Mouse (Mus musculus) CD4-positive, CD25-positive, alpha-beta regulatory T cell, adult 2 months (primary cell): ENCODE results near the gene Rad51b.
A peak's percentile ranks its signal among the peaks of the same experiment; 100 is the strongest.

Experiments used
- DNase-seq: peaks from one replicate; pipeline ENCODE4 v3.0.0-alpha.2; 2012; ENCODE audit warnings: low read depth, low spot score

Gene Rad51b

DNA sequence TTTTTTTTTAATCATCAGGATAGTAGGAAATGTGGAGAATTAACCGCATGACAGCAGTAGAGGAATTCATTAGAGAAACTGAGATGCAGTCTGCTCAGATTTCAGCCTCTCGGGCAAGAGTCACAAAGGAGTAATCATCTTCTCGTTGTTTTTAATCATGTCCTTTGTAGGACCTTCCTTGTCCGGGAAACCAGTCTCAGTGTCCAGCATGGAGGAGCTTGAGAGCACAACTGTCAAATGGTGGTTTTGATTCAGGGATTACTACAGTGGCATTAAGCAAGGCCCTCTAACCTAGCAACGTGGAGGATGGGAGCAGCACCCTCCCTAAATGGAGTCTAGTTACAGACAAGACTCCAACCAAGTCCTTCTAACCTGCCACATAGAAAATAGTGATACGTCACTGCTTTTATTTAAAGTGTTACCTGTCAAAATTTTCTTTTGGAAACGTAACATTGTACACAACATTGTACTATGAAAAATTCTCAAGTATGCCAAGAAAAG lies 278.0 kb downstream of the Rad51b start:
- DNase-seq: no peak

DNA sequence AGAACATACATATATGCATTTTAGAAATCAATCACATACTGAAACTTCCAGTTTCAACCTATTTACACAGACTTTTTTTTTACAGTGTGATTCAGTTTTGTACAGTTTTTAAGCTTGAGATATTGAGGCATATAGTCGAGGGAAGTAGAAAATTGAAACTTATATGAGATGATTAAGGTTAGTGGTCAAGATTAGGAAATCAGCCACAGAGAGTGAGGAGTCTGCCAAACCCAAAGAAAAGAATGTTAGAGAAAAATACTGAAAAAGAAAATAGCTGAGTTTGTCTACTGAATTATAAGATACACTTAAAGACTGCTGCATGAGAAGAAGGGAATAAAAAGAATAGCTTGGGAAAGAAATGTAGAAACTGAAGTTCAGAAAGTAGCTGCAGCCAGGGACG lies 280.4 kb downstream of the Rad51b start:
- DNase-seq: no peak

DNA sequence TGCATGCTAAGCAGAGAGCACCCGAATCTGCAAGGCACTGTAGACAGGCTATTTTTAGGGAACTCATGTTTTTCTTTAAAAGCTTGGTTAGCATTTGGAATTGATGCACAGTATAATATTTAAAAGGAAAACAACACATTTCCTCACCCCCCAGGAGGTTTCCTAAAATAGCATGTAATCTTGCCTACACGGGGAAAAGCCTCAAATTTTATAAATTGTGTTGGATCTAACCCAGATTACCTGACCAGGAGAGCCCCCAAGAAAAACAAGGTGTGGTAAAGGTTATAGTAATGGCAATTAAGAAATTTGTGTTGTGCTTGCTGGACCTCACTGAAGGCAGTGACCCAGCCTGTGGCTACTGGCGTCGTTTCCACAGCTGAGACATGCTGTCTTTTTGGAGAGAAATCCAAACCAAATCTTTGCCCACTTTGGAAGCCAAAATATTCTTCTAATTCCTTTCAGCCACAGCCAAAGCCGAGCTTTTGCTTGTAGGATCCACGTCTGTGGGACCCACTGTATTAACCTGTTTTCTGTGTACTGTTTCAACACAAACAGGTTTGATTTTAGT lies 282.0 kb downstream of the Rad51b start:
- no peak for DNase-seq

DNA sequence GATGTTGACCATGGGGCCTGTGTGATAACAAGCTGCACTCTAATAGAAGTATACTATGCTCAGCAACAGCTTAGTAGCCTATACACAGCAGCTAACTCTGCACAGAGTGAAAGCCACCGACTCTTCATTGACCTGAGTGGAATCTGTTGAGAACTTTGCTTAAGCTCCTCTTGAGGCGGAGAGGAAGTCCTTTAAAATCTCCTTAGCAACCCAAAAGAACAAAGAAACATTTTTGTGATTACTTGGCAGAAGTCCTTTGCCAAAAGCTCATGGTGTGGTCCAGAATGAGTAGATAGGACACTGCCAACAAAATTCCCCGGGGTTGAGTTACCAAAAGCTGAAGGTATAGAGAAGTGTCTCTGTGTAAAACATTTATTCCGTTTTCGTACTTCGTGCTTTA lies 282.8 kb downstream of the Rad51b start:
- peak; percentile 8 for DNase-seq

DNA sequence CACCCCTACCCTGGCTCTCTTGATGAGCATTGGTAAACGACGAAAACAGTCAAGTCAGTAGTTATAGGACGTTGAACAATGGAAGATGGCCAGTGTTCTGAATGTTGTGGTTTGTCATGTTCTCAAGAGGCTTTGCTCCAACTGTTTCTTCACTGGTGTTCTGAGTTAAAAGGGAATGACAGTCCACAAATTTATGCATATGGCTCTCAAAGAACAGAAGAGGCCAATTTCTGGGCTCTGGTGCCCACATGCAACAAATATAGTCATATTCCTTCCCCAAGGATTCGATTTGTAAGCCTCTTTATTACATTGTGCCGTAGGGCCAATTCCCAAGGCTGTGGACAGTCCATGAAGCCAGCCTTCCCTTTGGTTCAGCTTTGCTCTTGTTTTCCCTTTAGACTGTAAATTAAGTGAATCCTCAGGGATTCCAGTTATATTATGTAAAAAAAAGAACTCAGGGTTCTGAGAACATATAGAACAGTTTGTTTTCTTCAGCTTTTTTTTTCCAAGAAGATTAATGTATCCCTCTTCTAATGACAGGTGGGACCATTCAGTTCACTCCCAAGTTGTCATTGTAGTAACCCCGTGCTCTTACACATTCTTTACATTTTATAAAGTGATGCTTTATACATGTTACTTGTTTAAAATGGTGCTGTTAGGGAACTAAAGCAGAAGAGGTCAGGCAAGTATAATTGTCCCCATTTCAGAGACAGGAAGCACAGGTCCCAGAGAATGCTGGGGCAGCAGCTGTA lies 287.6 kb downstream of the Rad51b start:
- no peak for DNase-seq

DNA sequence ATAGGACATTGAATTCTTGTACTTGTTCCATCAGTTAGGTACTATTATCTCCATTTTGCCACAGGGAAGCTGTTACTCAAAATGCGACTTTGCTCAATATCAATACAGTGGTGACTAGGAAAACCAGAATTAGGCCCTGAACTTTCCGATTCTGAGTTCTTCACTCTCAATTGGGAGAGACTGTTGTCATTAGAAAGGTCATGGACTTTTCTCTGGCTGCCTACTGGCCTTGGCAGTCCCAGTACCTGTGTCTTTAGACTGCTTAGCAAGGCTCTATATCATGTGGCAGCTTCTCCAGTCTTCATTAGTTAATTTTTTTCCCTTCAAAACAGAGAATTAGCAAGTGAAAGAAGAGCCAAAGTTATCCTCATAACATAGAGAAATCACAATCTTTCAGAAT lies 288.3 kb downstream of the Rad51b start:
- no peak for DNase-seq

DNA sequence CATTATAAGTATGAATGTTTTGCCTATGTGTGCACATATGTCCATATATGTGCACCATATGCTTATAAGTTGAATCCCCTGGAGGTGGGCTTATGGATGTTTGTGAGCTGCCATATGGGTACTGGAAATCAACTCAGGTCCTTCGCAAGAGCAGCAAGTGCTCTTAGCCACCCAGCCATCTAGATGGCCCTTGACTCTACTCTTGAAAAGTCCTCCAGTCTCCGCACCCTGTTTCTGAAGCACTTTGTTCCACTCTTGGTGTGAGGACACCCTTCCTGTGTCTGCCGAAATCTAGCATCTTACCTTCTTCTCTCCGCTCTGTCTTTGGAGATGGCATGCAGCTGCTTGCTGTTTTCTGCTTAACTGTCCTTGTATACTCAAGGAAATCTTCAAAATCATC lies 291.7 kb downstream of the Rad51b start:
- no peak for DNase-seq

DNA sequence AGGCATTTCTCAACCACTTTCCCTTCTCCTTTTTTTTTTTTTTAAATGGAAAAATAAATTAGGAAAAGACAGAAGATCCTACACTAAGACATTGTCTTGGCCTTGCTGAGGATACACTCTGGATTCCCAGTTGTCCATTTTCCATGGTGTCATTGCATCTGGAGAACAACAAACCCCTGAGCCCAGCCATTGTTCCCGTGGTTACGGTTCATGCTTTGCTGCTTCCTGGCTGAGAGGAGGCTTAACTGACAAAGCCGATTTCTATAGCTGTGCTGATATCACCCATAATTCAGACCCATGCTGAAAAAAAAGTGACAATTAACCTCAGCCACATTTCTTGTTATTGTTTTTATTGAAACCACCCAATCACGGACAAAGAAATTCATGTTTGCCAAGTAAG lies 295.1 kb downstream of the Rad51b start:
- DNase-seq: no peak

DNA sequence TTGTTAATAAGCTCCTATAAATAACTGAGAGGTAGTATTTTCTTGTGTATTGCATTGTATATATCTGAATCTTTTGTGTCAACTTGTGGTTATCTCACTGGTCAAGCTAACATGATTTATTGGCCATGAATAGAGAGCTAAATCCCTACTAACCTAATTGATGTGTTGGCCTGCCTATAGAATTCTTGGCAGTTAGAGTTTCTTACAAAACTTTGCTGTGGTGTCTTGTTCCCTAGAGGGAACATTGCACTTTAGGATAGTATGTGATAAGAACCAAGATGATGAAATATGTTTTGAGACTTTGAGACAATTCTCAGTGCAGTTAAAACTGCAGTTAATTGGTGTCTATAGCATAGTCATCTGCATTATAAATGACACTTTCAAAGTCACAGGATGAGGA lies 299.8 kb downstream of the Rad51b start:
- DNase-seq: no peak

DNA sequence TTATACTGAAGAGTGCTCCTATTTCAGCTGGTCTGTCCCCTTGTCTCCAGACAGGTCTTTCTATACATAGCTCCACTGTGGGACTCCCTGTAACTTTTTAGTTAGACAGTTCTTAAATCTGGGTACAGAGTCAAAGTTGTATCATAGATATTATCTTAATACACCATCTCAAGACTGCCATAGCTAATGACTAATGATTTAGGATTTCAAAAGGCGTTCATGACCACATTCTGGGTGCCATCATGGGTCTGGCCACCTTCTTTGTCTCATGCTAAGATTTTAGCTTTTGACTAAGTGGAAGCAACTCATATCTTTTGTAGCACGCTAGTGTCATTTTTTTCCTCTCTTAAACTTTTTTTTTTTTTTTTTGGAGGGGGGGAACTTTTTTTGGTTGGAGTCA lies 300.3 kb downstream of the Rad51b start:
- no peak for DNase-seq

DNA sequence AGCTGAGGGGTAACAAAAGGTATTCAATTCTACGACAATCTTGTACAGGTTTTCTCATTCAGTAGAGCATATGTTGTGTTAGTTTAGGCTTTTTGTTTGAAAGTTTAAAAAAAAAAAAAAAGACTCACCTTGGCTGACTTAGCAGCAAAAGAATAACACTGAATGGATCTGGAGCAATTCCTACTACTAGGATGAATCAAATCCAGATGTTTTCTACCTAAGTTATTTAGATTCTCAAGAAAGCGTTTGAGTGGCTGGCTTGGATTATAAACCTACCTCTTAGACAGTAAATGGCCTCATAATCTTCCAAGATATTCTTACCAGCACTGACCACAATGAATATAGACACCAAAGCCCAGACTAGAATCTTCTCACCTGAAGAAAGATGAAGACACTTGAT lies 300.7 kb downstream of the Rad51b start:
- no peak for DNase-seq

DNA sequence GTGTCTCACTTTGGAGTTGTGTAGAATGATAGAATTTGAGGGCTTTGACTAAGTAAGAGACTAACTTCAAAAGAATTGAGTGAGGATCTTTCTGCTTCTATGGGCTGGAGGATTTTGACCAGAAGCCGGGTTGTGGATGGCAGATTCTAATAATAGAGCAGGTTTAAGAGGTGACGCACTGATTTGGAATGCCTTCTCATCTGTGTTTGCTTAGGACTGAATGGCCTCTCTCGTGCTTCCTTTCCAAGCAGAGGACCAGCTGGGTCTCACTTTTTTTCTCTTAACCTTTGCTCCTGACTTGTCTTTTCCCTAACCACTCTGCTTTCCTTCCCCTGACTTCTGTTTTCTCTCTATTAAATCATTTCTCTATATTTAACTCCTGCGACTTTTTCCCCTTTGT lies 301.4 kb downstream of the Rad51b start:
- DNase-seq: no peak

DNA sequence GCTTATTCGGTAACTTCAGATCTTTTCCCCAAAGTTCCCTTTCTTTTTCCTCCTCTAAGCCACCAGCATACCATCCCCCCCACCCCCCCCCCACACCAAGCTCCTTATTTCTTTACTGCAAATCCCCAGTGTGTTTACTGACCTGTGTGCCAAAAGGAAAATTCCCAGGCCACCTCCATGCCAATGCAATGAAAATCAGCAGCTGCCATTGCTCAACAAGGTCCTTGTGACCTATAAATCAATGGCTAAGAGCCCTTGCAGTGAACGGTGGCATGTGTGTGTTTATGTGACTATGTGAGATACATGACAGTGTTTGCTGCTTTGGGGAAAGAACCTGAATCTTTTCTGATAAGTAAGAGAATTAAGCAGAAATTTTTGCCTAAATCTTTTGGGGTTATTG lies 301.8 kb downstream of the Rad51b start:
- DNase-seq: no peak

DNA sequence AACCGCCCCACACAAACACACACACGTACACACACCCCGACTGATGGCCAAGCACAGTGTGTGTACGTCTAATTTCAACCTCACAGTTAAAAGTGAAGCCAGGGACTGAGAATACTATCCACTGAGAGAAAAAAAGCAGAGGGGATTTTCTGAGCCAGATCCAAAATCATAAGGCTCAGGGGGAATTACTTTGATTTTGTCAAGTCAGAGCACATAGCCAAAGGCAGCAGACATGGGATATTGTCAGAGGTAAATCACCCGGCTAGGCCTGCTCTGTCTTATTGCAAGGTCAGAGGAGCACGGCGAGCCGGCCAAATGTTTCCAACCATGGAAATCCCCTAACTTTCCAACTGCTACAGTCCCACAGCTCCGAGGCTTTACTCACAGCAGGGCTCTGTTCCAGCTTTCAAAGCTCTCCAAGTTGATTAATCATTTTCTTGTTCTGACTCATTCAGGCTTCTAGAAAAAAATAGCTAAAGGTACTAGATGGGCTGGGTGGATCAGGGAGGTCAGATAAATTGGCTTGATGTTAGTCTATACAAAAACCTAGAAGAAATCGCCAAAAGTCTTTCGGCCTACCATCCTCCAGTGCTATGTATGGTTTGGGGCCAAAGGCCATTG lies 303.2 kb downstream of the Rad51b start:
- peak; percentile 65 for DNase-seq

DNA sequence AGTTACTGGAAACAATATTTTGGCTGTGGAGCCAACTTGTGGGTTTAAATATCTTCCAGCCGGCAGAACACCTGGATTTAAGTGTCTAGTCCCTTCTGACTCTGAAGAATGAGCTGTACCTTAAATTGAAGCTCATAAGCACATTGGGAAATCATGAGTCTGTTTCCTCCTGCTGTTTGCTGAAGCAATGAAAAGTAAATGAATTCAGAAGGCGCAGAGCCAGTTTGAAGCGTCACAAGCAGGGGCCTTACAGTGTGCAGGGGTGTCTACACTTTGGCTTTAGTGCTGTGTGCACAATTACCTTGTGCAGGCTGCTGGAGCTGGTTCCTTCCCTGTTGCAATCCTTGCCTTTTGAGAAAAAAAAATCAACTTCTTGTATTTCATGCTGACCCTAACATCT lies 305.6 kb downstream of the Rad51b start:
- no peak for DNase-seq

DNA sequence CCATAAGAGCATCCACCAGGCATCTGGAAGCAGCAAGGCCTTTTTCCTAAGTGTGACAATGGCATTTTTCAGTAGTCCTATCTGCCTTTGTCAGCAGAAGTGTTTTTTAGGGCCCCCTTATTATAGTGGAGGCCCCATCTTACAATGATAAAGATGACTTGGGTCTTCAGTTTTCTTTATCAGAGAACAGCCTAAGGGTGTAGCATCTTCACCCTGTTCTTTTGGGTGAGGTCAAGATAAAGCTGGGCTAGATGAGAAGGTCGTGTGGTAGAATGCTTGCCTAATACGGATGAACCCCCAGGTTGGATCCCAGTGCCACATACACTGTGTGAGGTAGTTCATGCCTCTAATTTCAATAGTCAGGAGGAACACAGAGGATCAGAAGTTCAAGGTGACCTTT lies 307.8 kb downstream of the Rad51b start:
- DNase-seq: no peak

DNA sequence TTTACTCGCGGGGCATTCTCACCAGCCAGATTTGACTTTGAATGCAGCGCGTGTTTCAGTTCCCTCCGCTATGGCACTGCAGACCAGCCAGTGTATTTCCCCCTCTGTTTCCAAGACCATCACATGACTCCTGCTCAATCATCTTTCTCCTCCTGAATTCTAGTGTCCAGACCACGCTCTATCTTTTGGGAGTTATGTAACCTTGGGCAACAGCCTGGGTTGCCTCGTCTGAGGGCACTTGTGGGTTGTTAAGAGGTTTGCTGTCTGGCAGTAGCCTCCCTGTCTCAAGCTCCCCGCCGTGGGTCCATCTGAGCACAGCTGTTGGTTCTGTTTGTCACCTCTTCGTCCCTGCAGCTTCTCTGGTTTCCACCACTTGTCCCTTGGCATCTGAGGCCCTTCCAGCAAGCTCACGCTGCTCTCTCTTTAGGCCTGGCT lies 309.1 kb downstream of the Rad51b start:
- no peak for DNase-seq

DNA sequence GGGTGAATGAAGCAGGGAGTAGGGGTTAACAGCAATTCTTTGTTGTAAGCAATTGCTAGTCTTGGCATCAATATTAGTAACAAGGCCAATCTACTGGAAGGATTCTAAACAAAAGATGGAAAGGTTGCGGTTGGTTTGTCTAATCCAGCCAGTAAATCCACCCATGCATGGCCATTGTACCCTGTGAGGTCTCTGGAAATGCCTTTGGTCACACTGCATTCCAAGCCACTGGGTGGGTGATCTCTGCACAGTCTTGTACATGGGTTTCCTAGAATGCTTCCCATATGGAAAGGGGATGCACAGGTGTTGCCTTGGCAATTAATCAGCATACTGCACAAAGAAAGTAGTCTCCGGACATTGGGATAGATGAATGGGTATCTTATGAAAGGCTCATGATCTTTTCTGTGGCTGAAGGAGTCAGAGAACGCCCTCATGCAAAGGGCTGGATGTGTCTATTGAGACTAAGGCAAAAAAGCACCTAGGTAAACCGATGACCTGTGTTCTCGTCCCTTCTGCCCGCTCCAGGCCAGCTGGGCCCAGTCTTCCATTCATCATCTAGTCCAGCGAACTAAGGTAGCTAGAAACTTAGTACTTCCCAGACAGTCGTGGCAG lies 312.4 kb downstream of the Rad51b start:
- no peak for DNase-seq

DNA sequence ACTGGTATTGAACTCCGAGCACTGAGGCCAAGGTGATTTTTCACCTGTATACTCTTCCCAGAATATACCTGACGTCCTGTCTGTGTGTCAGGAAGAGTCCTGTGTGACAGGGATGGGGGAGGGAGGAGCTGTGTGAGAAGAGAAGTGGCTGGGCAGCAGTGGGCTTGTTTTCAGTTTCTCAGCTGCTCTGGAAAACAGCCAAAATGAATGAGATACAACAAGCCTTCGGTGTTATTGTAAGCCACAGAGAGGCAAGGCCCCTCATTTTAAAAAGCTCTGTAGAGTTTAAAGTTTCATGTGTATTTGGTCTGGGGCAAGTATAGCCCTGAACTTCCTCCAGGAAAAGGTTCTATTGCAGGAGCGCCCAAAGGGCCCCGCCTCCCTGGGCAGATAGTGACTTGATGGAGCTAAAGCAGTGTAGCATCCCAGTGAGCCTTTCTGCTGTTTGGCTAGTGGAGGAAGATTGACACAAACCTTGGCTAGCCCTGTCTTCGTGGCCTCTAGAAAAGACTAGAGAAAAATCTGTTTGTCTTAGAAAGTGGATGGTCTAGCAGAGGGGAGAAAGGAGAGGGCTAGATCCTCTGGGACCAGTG lies 313.5 kb downstream of the Rad51b start:
- DNase-seq: no peak

DNA sequence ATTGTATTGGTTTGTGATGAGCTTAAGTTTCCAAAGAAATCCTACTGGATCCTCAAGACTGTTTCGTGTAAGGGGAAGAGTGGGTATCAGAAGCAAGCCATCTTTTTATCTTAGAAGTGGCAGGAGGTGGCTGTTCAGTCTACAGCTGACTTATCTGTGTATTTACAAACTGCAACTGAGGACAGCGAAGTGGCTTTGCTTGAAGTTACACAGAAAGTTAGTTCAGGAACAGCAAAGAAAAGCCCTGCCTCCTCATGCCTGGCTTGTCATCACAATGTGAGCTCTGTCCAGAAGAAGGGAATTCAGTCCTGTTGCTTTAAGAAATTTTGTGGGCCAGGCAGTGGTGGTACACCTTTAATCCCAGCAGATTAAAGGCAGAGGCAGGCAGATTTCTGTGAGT lies 314.6 kb downstream of the Rad51b start:
- no peak for DNase-seq

DNA sequence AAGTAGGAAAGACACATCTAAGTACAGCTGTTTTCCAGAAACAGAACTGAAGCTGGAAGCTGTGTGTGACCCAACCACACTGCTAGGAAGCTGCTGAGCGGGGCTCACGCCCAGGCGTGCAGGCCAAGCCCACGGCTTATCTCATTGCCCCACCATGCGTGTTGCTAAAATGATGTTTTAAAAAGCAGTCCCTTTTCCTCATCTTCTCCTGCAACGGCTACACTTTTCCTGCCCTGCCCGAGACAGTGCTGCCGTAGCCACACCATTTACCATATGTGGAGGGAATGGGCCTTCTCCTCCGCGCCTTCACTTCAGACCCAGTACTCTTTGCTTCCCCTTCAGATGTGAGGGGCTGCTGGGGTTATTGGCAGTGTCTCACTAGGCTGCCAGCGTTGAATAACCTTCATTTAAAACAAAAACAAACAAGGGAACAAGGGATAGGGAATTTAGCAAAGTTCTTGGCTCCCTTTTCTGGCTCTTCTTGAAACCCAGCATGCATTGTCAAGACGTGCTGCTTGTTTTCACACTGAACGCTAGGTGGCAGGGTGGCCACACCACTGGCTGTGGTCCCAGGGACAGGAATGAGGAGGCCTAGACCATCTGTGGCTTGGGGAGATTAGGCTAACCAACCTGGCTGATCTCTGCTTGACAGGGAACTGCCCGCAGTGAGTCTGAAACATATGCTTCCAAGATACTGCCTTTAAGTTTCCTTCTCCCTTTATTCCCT lies 315.4 kb downstream of the Rad51b start:
- DNase-seq: peak; percentile 91
